Mouse (Mus musculus) stomach, postnatal 0 days (tissue): ENCODE results near the gene 4930578C19Rik. TPM values are rescaled to one million over a fixed set of nuclear protein-coding genes. Genes with fewer than 3 reads are reported as not detected.
A peak's percentile ranks its signal among the peaks of the same experiment; 100 is the strongest.

Source experiments
- ATAC-seq: fragments of 200-750 bp; cut with Nextera tagmentation; 2 replicates; pipeline ENCODE4 v1.8.0; 2017; ENCODE audit not compliant: low FRiP score, low TSS enrichment
- DNase-seq: peaks from one replicate; pipeline ENCODE4 v3.0.0-alpha.2; 2016; ENCODE audit warnings: low spot score
- H3K27ac ChIP-seq: fragments of 300-500 bp; sonication (generic); replicated peaks from 2 replicates; pipeline ENCODE4 v1.5.1; 2014; ENCODE audit warnings: mild to moderate bottlenecking, control low read depth
- H3K27me3 ChIP-seq: fragments of 300-500 bp; sonication (generic); 2 replicates; pipeline ENCODE4 v1.6.1; 2014; ENCODE audit warnings: low read length; ENCODE audit not compliant: control insufficient read depth, insufficient read depth
- H3K36me3 ChIP-seq: fragments of 300-500 bp; sonication (generic); 2 replicates; pipeline ENCODE4 v1.6.1; 2014; ENCODE audit warnings: low read length, mixed read lengths; ENCODE audit not compliant: control insufficient read depth, insufficient read depth
- H3K4me1 ChIP-seq: fragments of 300-500 bp; sonication (generic); replicated peaks from 2 replicates; pipeline ENCODE4 v1.6.1; 2014; ENCODE audit warnings: antibody characterized with exemption; ENCODE audit not compliant: control insufficient read depth, insufficient read depth
- H3K4me2 ChIP-seq: fragments of 300-500 bp; sonication (generic); replicated peaks from 2 replicates; pipeline ENCODE4 v1.6.1; 2014; ENCODE audit warnings: low read depth, mild to moderate bottlenecking, control low read depth, moderate library complexity
- H3K4me3 ChIP-seq: fragments of 300-500 bp; sonication (generic); 2 replicates; pipeline ENCODE4 v1.5.1; 2014; ENCODE audit warnings: low read depth, low read length, control low read depth
- H3K9ac ChIP-seq: fragments of 300-500 bp; sonication (generic); 2 replicates; pipeline ENCODE4 v1.6.1; 2014; ENCODE audit warnings: mild to moderate bottlenecking, low read length, control low read depth, mixed read lengths
- H3K9me3 ChIP-seq: fragments of 300-500 bp; sonication (generic); 2 replicates; pipeline ENCODE4 v1.6.1; 2016; ENCODE audit warnings: low read length; ENCODE audit not compliant: control insufficient read depth
- CTCF ChIP-seq: IDR thresholded peaks from 2 replicates; pipeline ENCODE4 v1.5.1; 2016; ENCODE audit warnings: antibody characterized with exemption, low read depth, mild to moderate bottlenecking, moderate library complexity
- EP300 ChIP-seq: optimal IDR thresholded peaks from 2 replicates; pipeline ENCODE3; 2016; ENCODE audit warnings: antibody characterized with exemption
- WGBS: fragments of 180-500 bp; shearing (Covaris S2); extraction: QIAGEN DNeasy Blood & Tissue Kit; methylation state at CpG from one replicate; pipeline ENCODE4 v1.1.7; 2014; 5-methylcytosine and 5-hydroxymethylcytosine counted together
- polyA plus RNA-seq: library from polyadenylated mRNA; unstranded; fragments of >200 nt; fragmentation: Nextera tagmentation; extraction: Ambion mirVana; gene quantifications from 2 replicates; pipeline ENCODE4 v1.2.1, GENCODE M21; 2015

Gene 4930578C19Rik
- polyA plus RNA-seq = 0.38 and 0.53 TPM in 2 replicates

GRCm38 (mm10) chrX:18461198-18461601 is at the start of gene 4930578C19Rik:
4930578C19Rik (minus strand) TSS chrX:18461397.
- DNase-seq (no peak), ATAC-seq (no peak)
- Histone ChIP-seq H3K27ac (no peak within 1 kb of the TSS), H3K27me3 (no peaks in the 10 kb centered on the region), H3K4me2 (no peak within 1 kb of the TSS), H3K4me1 (no peaks in the 10 kb centered on the region), H3K36me3 (no peaks in the 10 kb centered on the region), H3K4me3 (no peak within 1 kb of the TSS), H3K9ac (no peak within 1 kb of the TSS), H3K9me3 (no peaks in the 10 kb centered on the region)
- WGBS = 73% methylated on average over 8 of the region's 8 CpGs
- TF ChIP-seq EP300 (no peak), CTCF (no peak)

GRCm38 (mm10) chrX:18467690-18468089 is 6.5 kb upstream of the 4930578C19Rik start:
- H3K9ac ChIP-seq = no peak overlapping the region
- WGBS = 29% methylated on average over 1 of the region's 1 CpGs
- ATAC-seq = no peak
- H3K4me2 ChIP-seq = no peak overlapping the region
- H3K27me3 ChIP-seq = no peaks in the 10 kb centered on the region
- H3K27ac ChIP-seq = no peak overlapping the region
- no peaks in the 10 kb centered on the region for H3K4me1 ChIP-seq
- no peaks in the 10 kb centered on the region for H3K9me3 ChIP-seq
- no peaks in the 10 kb centered on the region for H3K36me3 ChIP-seq
- H3K4me3 ChIP-seq = no peak overlapping the region
- TF ChIP-seq EP300 (no peak), CTCF (no peak)
- no peak for DNase-seq

GRCm38 (mm10) chrX:18462879-18463278 is 1.7 kb upstream of the 4930578C19Rik start:
- no peaks in the 10 kb centered on the region for H3K27me3 ChIP-seq
- no peak overlapping the region for H3K4me3 ChIP-seq
- no peak overlapping the region for H3K9ac ChIP-seq
- no peaks in the 10 kb centered on the region for H3K9me3 ChIP-seq
- DNase-seq (no peak), ATAC-seq (no peak)
- H3K4me2 ChIP-seq = no peak overlapping the region
- TF ChIP-seq CTCF (no peak), EP300 (no peak)
- H3K27ac ChIP-seq = no peak overlapping the region
- no peaks in the 10 kb centered on the region for H3K4me1 ChIP-seq
- no peaks in the 10 kb centered on the region for H3K36me3 ChIP-seq
- 74% methylated on average over 1 of the region's 1 CpGs for WGBS

GRCm38 (mm10) chrX:18451559-18451958 is 9.6 kb downstream of the 4930578C19Rik start:
- TF ChIP-seq CTCF = no peak
- TF ChIP-seq EP300 = no peak
- H3K4me1 ChIP-seq = no peaks in the 10 kb centered on the region
- no peaks in the 10 kb centered on the region for H3K36me3 ChIP-seq
- no peak for ATAC-seq
- no peaks in the 10 kb centered on the region for H3K9me3 ChIP-seq
- H3K4me2 ChIP-seq = no peak overlapping the region
- no peak overlapping the region for H3K27ac ChIP-seq
- WGBS = 36% methylated on average over 1 of the region's 1 CpGs
- no peak overlapping the region for H3K4me3 ChIP-seq
- no peak overlapping the region for H3K9ac ChIP-seq
- DNase-seq = no peak
- H3K27me3 ChIP-seq = no peaks in the 10 kb centered on the region

GRCm38 (mm10) chrX:18442066-18442465 is 19.1 kb downstream of the 4930578C19Rik start:
- ATAC-seq (no peak), DNase-seq (peak; percentile 46)
- H3K27ac ChIP-seq = no peak overlapping the region
- peak; percentile 81 for TF ChIP-seq CTCF
- no peak for TF ChIP-seq EP300
- no peaks in the 10 kb centered on the region for H3K9me3 ChIP-seq
- no peaks in the 10 kb centered on the region for H3K4me1 ChIP-seq
- no peaks in the 10 kb centered on the region for H3K36me3 ChIP-seq
- H3K4me3 ChIP-seq = no peak overlapping the region
- 25% methylated on average over 5 of the region's 5 CpGs for WGBS
- no peak overlapping the region for H3K9ac ChIP-seq
- no peaks in the 10 kb centered on the region for H3K27me3 ChIP-seq
- H3K4me2 ChIP-seq = no peak overlapping the region

GRCm38 (mm10) chrX:18425451-18425850 is 35.7 kb downstream of the 4930578C19Rik start:
- Histone ChIP-seq H3K4me1 (no peaks in the 10 kb centered on the region), H3K4me3 (no peak overlapping the region), H3K27ac (no peak overlapping the region), H3K4me2 (no peak overlapping the region), H3K9me3 (no peaks in the 10 kb centered on the region), H3K27me3 (no peaks in the 10 kb centered on the region), H3K36me3 (no peaks in the 10 kb centered on the region), H3K9ac (no peak overlapping the region)
- no peak for ATAC-seq
- no peak for DNase-seq
- TF ChIP-seq CTCF = no peak
- TF ChIP-seq EP300 = no peak
- WGBS = 84% methylated on average over 3 of the region's 3 CpGs
